Mouse (Mus musculus): ENCODE results near the gene Neurl2. TPM values are rescaled to one million over a fixed set of nuclear protein-coding genes. Genes with fewer than 3 reads are reported as not detected.

Gene Neurl2
- polyA plus RNA-seq, 1 experiment from 2014 or later, result 7.1 TPM

- Histone ChIP-seq H3K27me3 (ENCODE audit: control insufficient read depth, insufficient read depth, low read depth, low read length) (no peaks in the 10 kb centered on the region), H3K4me3 (ENCODE audit: low read length) (no peak overlapping the region), H3K36me3 (ENCODE audit: control insufficient read depth, insufficient read depth, low read length) (peaks cover 26% of the 10 kb centered on the region), H3K9ac (ENCODE audit: low read length) (no peak overlapping the region), H3K27ac (ENCODE audit: low read length) (no peak overlapping the region), H3K9me3 (ENCODE audit: control insufficient read depth, low read length) (no peaks in the 10 kb centered on the region), H3K4me2 (ENCODE audit: low read depth, low read length) (no peak overlapping the region), H3K4me1 (replicated peaks; ENCODE audit: control insufficient read depth, insufficient read depth, low read length) (peaks cover 5% of the 10 kb centered on the region)
- ATAC-seq (ENCODE audit: low read depth), result no peak
- 91% methylated on average over 4 of the region's 4 CpGs for WGBS
Observed at GRCm38 (mm10) chr2:164823969-164824368, 9.3 kb downstream of the Neurl2 start.

- ATAC-seq (ENCODE audit: low read depth), result peak; percentile 74
- Histone ChIP-seq H3K4me2 (ENCODE audit: low read depth, low read length) (peak overlapping the region; percentile 60), H3K27ac (ENCODE audit: low read length) (peak overlapping the region; percentile 56), H3K9me3 (ENCODE audit: control insufficient read depth, low read length) (no peaks in the 10 kb centered on the region), H3K4me1 (replicated peaks; ENCODE audit: control insufficient read depth, insufficient read depth, low read length) (peaks cover 5% of the 10 kb centered on the region), H3K27me3 (ENCODE audit: control insufficient read depth, insufficient read depth, low read depth, low read length) (no peaks in the 10 kb centered on the region), H3K9ac (ENCODE audit: low read length) (peak overlapping the region; percentile 72), H3K4me3 (ENCODE audit: low read length) (peak overlapping the region; percentile 70), H3K36me3 (ENCODE audit: control insufficient read depth, insufficient read depth, low read length) (peaks cover 26% of the 10 kb centered on the region)
- 2% methylated on average over 10 of the region's 10 CpGs for WGBS
Observed at GRCm38 (mm10) chr2:164823181-164823585, 10.1 kb downstream of the Neurl2 start.

GRCm38 (mm10) chr2:164822636-164823165 lies 10.6 kb downstream of the Neurl2 start, which contains the start of gene Zswim1:
Zswim1 (plus strand) TSS chr2:164822686.
- WGBS, result under 1% methylated on average over 32 of the region's 32 CpGs
- no peaks in the 10 kb centered on the region for H3K27me3 ChIP-seq (ENCODE audit: control insufficient read depth, insufficient read depth, low read depth, low read length)
- peak within 1 kb of the TSS; percentile 56 for H3K27ac ChIP-seq (ENCODE audit: low read length)
- ATAC-seq (ENCODE audit: low read depth), result peak; percentile 100
- peaks cover 26% of the 10 kb centered on the region for H3K36me3 ChIP-seq (ENCODE audit: control insufficient read depth, insufficient read depth, low read length)
- peak within 1 kb of the TSS; percentile 60 for H3K4me2 ChIP-seq (ENCODE audit: low read depth, low read length)
- H3K4me1 ChIP-seq (replicated peaks; ENCODE audit: control insufficient read depth, insufficient read depth, low read length), result peaks cover 8% of the 10 kb centered on the region
- peak within 1 kb of the TSS; percentile 72 for H3K9ac ChIP-seq (ENCODE audit: low read length)
- peak within 1 kb of the TSS; percentile 70 for H3K4me3 ChIP-seq (ENCODE audit: low read length)
- H3K9me3 ChIP-seq (ENCODE audit: control insufficient read depth, low read length), result no peaks in the 10 kb centered on the region

GRCm38 (mm10) chr2:164821060-164821459 lies 12.2 kb downstream of the Neurl2 start:
- peaks cover 23% of the 10 kb centered on the region for H3K36me3 ChIP-seq (ENCODE audit: control insufficient read depth, insufficient read depth, low read length)
- WGBS, result 88% methylated on average over 6 of the region's 6 CpGs
- H3K4me3 ChIP-seq (ENCODE audit: low read length), result no peak overlapping the region
- ATAC-seq (ENCODE audit: low read depth), result no peak
- H3K27ac ChIP-seq (ENCODE audit: low read length), result no peak overlapping the region
- no peaks in the 10 kb centered on the region for H3K9me3 ChIP-seq (ENCODE audit: control insufficient read depth, low read length)
- H3K9ac ChIP-seq (ENCODE audit: low read length), result no peak overlapping the region
- H3K4me2 ChIP-seq (ENCODE audit: low read depth, low read length), result no peak overlapping the region
- peaks cover 12% of the 10 kb centered on the region for H3K4me1 ChIP-seq (replicated peaks; ENCODE audit: control insufficient read depth, insufficient read depth, low read length)
- H3K27me3 ChIP-seq (ENCODE audit: control insufficient read depth, insufficient read depth, low read depth, low read length), result no peaks in the 10 kb centered on the region

GRCm38 (mm10) chr2:164817703-164818102 lies 15.6 kb downstream of the Neurl2 start:
- Histone ChIP-seq H3K27me3 (ENCODE audit: control insufficient read depth, insufficient read depth, low read depth, low read length) (no peaks in the 10 kb centered on the region), H3K9ac (ENCODE audit: low read length) (no peak overlapping the region), H3K27ac (ENCODE audit: low read length) (peak overlapping the region; percentile 27; the same call in 1 of the 2 replicates), H3K9me3 (ENCODE audit: control insufficient read depth, low read length) (no peaks in the 10 kb centered on the region), H3K4me3 (ENCODE audit: low read length) (no peak overlapping the region), H3K4me1 (replicated peaks; ENCODE audit: control insufficient read depth, insufficient read depth, low read length) (peaks cover 7% of the 10 kb centered on the region), H3K36me3 (ENCODE audit: control insufficient read depth, insufficient read depth, low read length) (peaks cover 10% of the 10 kb centered on the region; the same call in 1 of the 2 replicates), H3K4me2 (ENCODE audit: low read depth, low read length) (no peak overlapping the region)
- 0 out of 2 replicates have a peak, but pooled peaks have one; percentile 44 for ATAC-seq (ENCODE audit: low read depth)
- WGBS, result 41% methylated on average over 5 of the region's 5 CpGs

- no peak overlapping the region for H3K27ac ChIP-seq (ENCODE audit: low read length)
- H3K4me1 ChIP-seq (replicated peaks; ENCODE audit: control insufficient read depth, insufficient read depth, low read length), result peaks cover 7% of the 10 kb centered on the region
- H3K4me2 ChIP-seq (ENCODE audit: low read depth, low read length), result no peak overlapping the region
- H3K4me3 ChIP-seq (ENCODE audit: low read length), result no peak overlapping the region
- ATAC-seq (ENCODE audit: low read depth), result 0 out of 2 replicates have a peak, but pooled peaks have one; percentile 12
- WGBS, result 53% methylated on average over 6 of the region's 6 CpGs
- no peaks in the 10 kb centered on the region for H3K27me3 ChIP-seq (ENCODE audit: control insufficient read depth, insufficient read depth, low read depth, low read length)
- no peaks in the 10 kb centered on the region for H3K9me3 ChIP-seq (ENCODE audit: control insufficient read depth, low read length)
- H3K9ac ChIP-seq (ENCODE audit: low read length), result no peak overlapping the region
- peaks cover 12% of the 10 kb centered on the region; the same call in 1 of the 2 replicates for H3K36me3 ChIP-seq (ENCODE audit: control insufficient read depth, insufficient read depth, low read length)
Observed at GRCm38 (mm10) chr2:164817206-164817605, 16.1 kb downstream of the Neurl2 start.

- Histone ChIP-seq H3K9ac (ENCODE audit: low read length) (no peak overlapping the region), H3K36me3 (ENCODE audit: control insufficient read depth, insufficient read depth, low read length) (peaks cover 8% of the 10 kb centered on the region; the same call in 1 of the 2 replicates), H3K4me1 (replicated peaks; ENCODE audit: control insufficient read depth, insufficient read depth, low read length) (peaks cover 7% of the 10 kb centered on the region), H3K9me3 (ENCODE audit: control insufficient read depth, low read length) (no peaks in the 10 kb centered on the region), H3K4me2 (ENCODE audit: low read depth, low read length) (no peak overlapping the region), H3K4me3 (ENCODE audit: low read length) (no peak overlapping the region), H3K27ac (ENCODE audit: low read length) (no peak overlapping the region), H3K27me3 (ENCODE audit: control insufficient read depth, insufficient read depth, low read depth, low read length) (no peaks in the 10 kb centered on the region)
- 87% methylated on average over 8 of the region's 8 CpGs for WGBS
- ATAC-seq (ENCODE audit: low read depth), result no peak
Observed at GRCm38 (mm10) chr2:164815821-164816220, 17.4 kb downstream of the Neurl2 start.

GRCm38 (mm10) chr2:164815348-164815747 lies 17.9 kb downstream of the Neurl2 start:
- no peak for ATAC-seq (ENCODE audit: low read depth)
- Histone ChIP-seq H3K4me2 (ENCODE audit: low read depth, low read length) (no peak overlapping the region), H3K4me3 (ENCODE audit: low read length) (no peak overlapping the region), H3K36me3 (ENCODE audit: control insufficient read depth, insufficient read depth, low read length) (peaks cover 4% of the 10 kb centered on the region; the same call in 1 of the 2 replicates), H3K9ac (ENCODE audit: low read length) (no peak overlapping the region), H3K27ac (ENCODE audit: low read length) (no peak overlapping the region), H3K4me1 (replicated peaks; ENCODE audit: control insufficient read depth, insufficient read depth, low read length) (peaks cover 7% of the 10 kb centered on the region), H3K9me3 (ENCODE audit: control insufficient read depth, low read length) (no peaks in the 10 kb centered on the region), H3K27me3 (ENCODE audit: control insufficient read depth, insufficient read depth, low read depth, low read length) (no peaks in the 10 kb centered on the region)
- 86% methylated on average over 5 of the region's 5 CpGs for WGBS

- WGBS, result 65% methylated on average over 2 of the region's 2 CpGs
- no peaks in the 10 kb centered on the region for H3K9me3 ChIP-seq (ENCODE audit: control insufficient read depth, low read length)
- no peak for ATAC-seq (ENCODE audit: low read depth)
Observed at GRCm38 (mm10) chr2:164813557-164813956, 19.7 kb downstream of the Neurl2 start.

More at GRCm38 (mm10) chr2:164813557-164813956, 19.7 kb downstream of the Neurl2 start:
- Histone ChIP-seq H3K9ac (ENCODE audit: low read length) (no peak overlapping the region), H3K27me3 (ENCODE audit: control insufficient read depth, insufficient read depth, low read depth, low read length) (no peaks in the 10 kb centered on the region), H3K27ac (ENCODE audit: low read length) (no peak overlapping the region), H3K4me1 (replicated peaks; ENCODE audit: control insufficient read depth, insufficient read depth, low read length) (peaks cover 7% of the 10 kb centered on the region), H3K4me2 (ENCODE audit: low read depth, low read length) (no peak overlapping the region), H3K36me3 (ENCODE audit: control insufficient read depth, insufficient read depth, low read length) (peaks cover 2% of the 10 kb centered on the region; the same call in 1 of the 2 replicates), H3K4me3 (ENCODE audit: low read length) (no peak overlapping the region)
